Mouse (Mus musculus) embryonic facial prominence, embryonic 12.5 days (tissue): ENCODE data around the gene Tmem265. TPM values are rescaled to one million over a fixed set of nuclear protein-coding genes. Genes with fewer than 3 reads are reported as not detected.

Experiments used
- ATAC-seq: fragments of 200-750 bp; cut with Nextera tagmentation; 2 replicates; pipeline ENCODE4 v1.8.0; 2017; ENCODE audit not compliant: insufficient number of reproducible peaks, insufficient read depth, low FRiP score, low TSS enrichment
- H3K27ac ChIP-seq: fragments of 300-500 bp; sonication (generic); 2 replicates; pipeline ENCODE4 v1.5.1; 2016; ENCODE audit warnings: mild to moderate bottlenecking
- H3K27me3 ChIP-seq: fragments of 300-500 bp; sonication (generic); 2 replicates; pipeline ENCODE4 v1.6.1; 2016; ENCODE audit warnings: mild to moderate bottlenecking, moderate library complexity
- H3K36me3 ChIP-seq: fragments of 300-500 bp; sonication (generic); 2 replicates; pipeline ENCODE4 v1.6.1; 2016; ENCODE audit warnings: mild to moderate bottlenecking
- H3K4me1 ChIP-seq: fragments of 300-500 bp; sonication (generic); 2 replicates; pipeline ENCODE4 v1.6.1; 2016
- H3K4me2 ChIP-seq: fragments of 300-500 bp; sonication (generic); replicated peaks from 2 replicates; pipeline ENCODE4 v1.6.1; 2016; ENCODE audit warnings: mild to moderate bottlenecking, moderate library complexity
- H3K4me3 ChIP-seq: fragments of 300-500 bp; sonication (generic); 2 replicates; pipeline ENCODE4 v1.5.1; 2016; ENCODE audit warnings: mild to moderate bottlenecking
- H3K9ac ChIP-seq: fragments of 300-500 bp; sonication (generic); 2 replicates; pipeline ENCODE4 v1.6.1; 2016; ENCODE audit warnings: mild to moderate bottlenecking, moderate library complexity
- H3K9me3 ChIP-seq: fragments of 300-500 bp; sonication (generic); 2 replicates; pipeline ENCODE4 v1.6.1; 2016; ENCODE audit warnings: mild to moderate bottlenecking, moderate library complexity
- WGBS: fragments of 180-500 bp; shearing (Covaris S2); methylation state at CpG from one replicate; pipeline ENCODE4 v1.1.7; 2016; 5-methylcytosine and 5-hydroxymethylcytosine counted together
- polyA plus RNA-seq: library from polyadenylated mRNA; unstranded; fragments of >200 nt; fragmentation: Nextera tagmentation; extraction: Ambion mirVana; gene quantifications from 2 replicates; pipeline ENCODE4 v1.2.1, GENCODE M21; 2016

The Tmem265 gene
- 4.8 and 5.7 TPM in 2 replicates for polyA plus RNA-seq

GRCm38 (mm10) chr7:127561340-127561858 lies at the start of gene Tmem265:
TSS of gene Tmem265 (plus strand) at chr7:127561390.
- H3K27me3 ChIP-seq = no peaks in the 10 kb centered on the region
- H3K4me3 ChIP-seq = no peak within 1 kb of the TSS
- peaks cover 67% of the 10 kb centered on the region for H3K36me3 ChIP-seq
- H3K4me2 ChIP-seq = no peak within 1 kb of the TSS
- H3K9ac ChIP-seq = no peak within 1 kb of the TSS
- ATAC-seq = no peak
- no peaks in the 10 kb centered on the region for H3K4me1 ChIP-seq
- no peaks in the 10 kb centered on the region for H3K9me3 ChIP-seq
- WGBS = 89% methylated on average over 5 of the region's 5 CpGs
- no peak within 1 kb of the TSS for H3K27ac ChIP-seq

- Histone ChIP-seq H3K4me2 (peak within 1 kb of the TSS; percentile 60), H3K4me1 (peaks cover 16% of the 10 kb centered on the region), H3K9me3 (no peaks in the 10 kb centered on the region), H3K9ac (peak within 1 kb of the TSS; percentile 72), H3K27ac (peak within 1 kb of the TSS; percentile 95), H3K27me3 (no peaks in the 10 kb centered on the region), H3K4me3 (peak within 1 kb of the TSS; percentile 66), H3K36me3 (peaks cover 18% of the 10 kb centered on the region)
- under 1% methylated on average over 37 of the region's 37 CpGs for WGBS
- ATAC-seq = peak; percentile 99
Measured at GRCm38 (mm10) chr7:127511808-127512230, 49.4 kb upstream of the Tmem265 start, which contains the start of gene Srcap. TSS of gene Srcap (plus strand) at chr7:127511983.

- WGBS = under 1% methylated on average over 68 of the region's 93 CpGs
- H3K4me2 ChIP-seq = peak overlapping the region; percentile 60
- peak overlapping the region; percentile 72 for H3K9ac ChIP-seq
- no peaks in the 10 kb centered on the region for H3K27me3 ChIP-seq
- H3K9me3 ChIP-seq = no peaks in the 10 kb centered on the region
- H3K4me1 ChIP-seq = peaks cover 16% of the 10 kb centered on the region
- peak; percentile 76 for ATAC-seq
- H3K36me3 ChIP-seq = peaks cover 24% of the 10 kb centered on the region
- H3K4me3 ChIP-seq = peak overlapping the region; percentile 66
- H3K27ac ChIP-seq = peak overlapping the region; percentile 95
Measured at GRCm38 (mm10) chr7:127512231-127513015, 48.8 kb upstream of the Tmem265 start.

GRCm38 (mm10) chr7:127513016-127513390 lies 48.2 kb upstream of the Tmem265 start:
- H3K9ac ChIP-seq = peak overlapping the region; percentile 72
- peak overlapping the region; percentile 95 for H3K27ac ChIP-seq
- peaks cover 29% of the 10 kb centered on the region for H3K36me3 ChIP-seq
- no peaks in the 10 kb centered on the region for H3K9me3 ChIP-seq
- no peaks in the 10 kb centered on the region for H3K27me3 ChIP-seq
- H3K4me2 ChIP-seq = peak overlapping the region; percentile 60
- 35% methylated on average over 8 of the region's 8 CpGs for WGBS
- ATAC-seq = no peak
- peaks cover 16% of the 10 kb centered on the region for H3K4me1 ChIP-seq
- peak overlapping the region; percentile 66 for H3K4me3 ChIP-seq

- Histone ChIP-seq H3K4me2 (peak overlapping the region; percentile 60), H3K27me3 (no peaks in the 10 kb centered on the region), H3K4me1 (peaks cover 16% of the 10 kb centered on the region), H3K9me3 (no peaks in the 10 kb centered on the region), H3K36me3 (peaks cover 33% of the 10 kb centered on the region), H3K4me3 (peak overlapping the region; percentile 66), H3K9ac (no peak overlapping the region), H3K27ac (0 out of 2 replicates have a peak overlapping the region, but pooled peaks have one; percentile 95)
- WGBS = 78% methylated on average over 3 of the region's 3 CpGs
- no peak for ATAC-seq
Measured at GRCm38 (mm10) chr7:127513781-127514180, 47.4 kb upstream of the Tmem265 start.

- H3K4me3 ChIP-seq = no peak overlapping the region
- H3K27me3 ChIP-seq = no peaks in the 10 kb centered on the region
- H3K9ac ChIP-seq = no peak overlapping the region
- no peak overlapping the region for H3K4me2 ChIP-seq
- H3K4me1 ChIP-seq = peaks cover 16% of the 10 kb centered on the region
- WGBS = 91% methylated on average over 7 of the region's 7 CpGs
- no peak overlapping the region for H3K27ac ChIP-seq
- no peaks in the 10 kb centered on the region for H3K9me3 ChIP-seq
- peaks cover 45% of the 10 kb centered on the region for H3K36me3 ChIP-seq
- no peak for ATAC-seq
Measured at GRCm38 (mm10) chr7:127515846-127516245, 45.3 kb upstream of the Tmem265 start.

GRCm38 (mm10) chr7:127516344-127516743 lies 44.8 kb upstream of the Tmem265 start:
- Histone ChIP-seq H3K36me3 (peaks cover 50% of the 10 kb centered on the region), H3K4me2 (no peak overlapping the region)
- 90% methylated on average over 7 of the region's 7 CpGs for WGBS

GRCm38 (mm10) chr7:127519284-127519683 lies 41.9 kb upstream of the Tmem265 start, which contains the start of gene Gm42715:
TSS of gene Gm42715 (plus strand) at chr7:127519584.
- no peak within 1 kb of the TSS for H3K9ac ChIP-seq
- H3K27ac ChIP-seq = no peak within 1 kb of the TSS
- WGBS = 93% methylated on average over 3 of the region's 3 CpGs
- peaks cover 77% of the 10 kb centered on the region for H3K36me3 ChIP-seq
- no peaks in the 10 kb centered on the region for H3K9me3 ChIP-seq
- H3K4me1 ChIP-seq = no peaks in the 10 kb centered on the region
- H3K27me3 ChIP-seq = no peaks in the 10 kb centered on the region
- H3K4me3 ChIP-seq = no peak within 1 kb of the TSS
- H3K4me2 ChIP-seq = no peak within 1 kb of the TSS
- no peak for ATAC-seq

More at GRCm38 (mm10) chr7:127516344-127516743, 44.8 kb upstream of the Tmem265 start:
- H3K27ac ChIP-seq = no peak overlapping the region
- peaks cover 13% of the 10 kb centered on the region for H3K4me1 ChIP-seq
- H3K27me3 ChIP-seq = no peaks in the 10 kb centered on the region
- H3K9me3 ChIP-seq = no peaks in the 10 kb centered on the region
- no peak overlapping the region for H3K4me3 ChIP-seq
- ATAC-seq = no peak
- no peak overlapping the region for H3K9ac ChIP-seq

GRCm38 (mm10) chr7:127541671-127542070 lies 19.5 kb upstream of the Tmem265 start:
- no peak for ATAC-seq
- 100% methylated on average over 3 of the region's 3 CpGs for WGBS
- H3K36me3 ChIP-seq = peaks cover 92% of the 10 kb centered on the region

GRCm38 (mm10) chr7:127549116-127549835 lies 11.9 kb upstream of the Tmem265 start:
- 89% methylated on average over 15 of the region's 15 CpGs for WGBS
- Histone ChIP-seq H3K4me2 (no peak overlapping the region), H3K27me3 (no peaks in the 10 kb centered on the region), H3K36me3 (peaks cover 78% of the 10 kb centered on the region), H3K4me3 (no peak overlapping the region), H3K9me3 (no peaks in the 10 kb centered on the region), H3K27ac (no peak overlapping the region), H3K9ac (no peak overlapping the region), H3K4me1 (no peaks in the 10 kb centered on the region)
- ATAC-seq = no peak

More at GRCm38 (mm10) chr7:127541671-127542070, 19.5 kb upstream of the Tmem265 start:
- Histone ChIP-seq H3K27me3 (no peaks in the 10 kb centered on the region), H3K4me3 (no peak overlapping the region), H3K9ac (no peak overlapping the region), H3K4me2 (no peak overlapping the region), H3K9me3 (no peaks in the 10 kb centered on the region), H3K4me1 (no peaks in the 10 kb centered on the region), H3K27ac (no peak overlapping the region)

- no peak for ATAC-seq
- Histone ChIP-seq H3K4me2 (no peak overlapping the region), H3K4me3 (no peak overlapping the region), H3K27ac (no peak overlapping the region), H3K4me1 (no peaks in the 10 kb centered on the region), H3K9me3 (no peaks in the 10 kb centered on the region), H3K27me3 (no peaks in the 10 kb centered on the region), H3K9ac (no peak overlapping the region), H3K36me3 (peaks cover 80% of the 10 kb centered on the region)
- 93% methylated on average over 8 of the region's 8 CpGs for WGBS
Measured at GRCm38 (mm10) chr7:127551558-127551957, 9.6 kb upstream of the Tmem265 start.
